Comparison of ENCODE assay signal across 8 mouse cellular contexts in the genomic region with DNA sequence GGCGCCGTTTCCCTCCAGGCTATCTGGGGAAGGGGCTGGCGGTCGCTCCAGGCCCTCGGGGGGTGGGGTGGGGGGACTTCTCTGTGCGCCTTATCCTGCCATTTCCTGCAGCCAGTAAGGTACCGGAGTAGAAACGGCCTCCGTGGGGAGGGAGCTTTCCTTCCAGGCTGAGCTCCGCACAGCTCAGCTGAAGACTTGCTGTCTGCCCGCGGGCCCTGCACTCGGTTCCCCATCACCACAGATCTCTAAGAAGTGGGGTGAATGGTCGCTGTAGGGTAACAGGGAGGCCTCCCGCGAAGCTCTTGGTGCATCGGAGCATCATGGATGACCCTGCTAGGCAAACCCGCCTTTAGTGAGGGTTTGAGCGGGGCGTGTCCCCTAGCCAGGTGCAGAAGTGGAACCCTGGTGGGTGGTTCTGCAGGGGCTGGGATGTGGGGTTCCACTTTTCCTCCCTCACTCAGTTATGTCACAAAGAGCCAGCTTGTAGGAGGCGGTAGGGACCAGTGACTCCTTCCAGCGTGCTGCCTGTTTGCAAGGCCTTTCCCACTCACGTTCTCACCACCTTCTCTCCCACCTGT. TPM values are rescaled to one million over a fixed set of nuclear protein-coding genes. Genes with fewer than 3 reads are reported as not detected.
A peak's percentile ranks its signal among the peaks of the same experiment; 100 is the strongest.
DNase-seq lines count a peak whose midpoint lies in the region; ATAC-seq lines count a peak whose summit lies in the region.

No protein-coding gene starts in this region.

- 9% methylated on average over 23 of the region's 23 CpGs for WGBS in embryonic facial prominence, embryonic 10.5 days
- 10% methylated on average over 23 of the region's 23 CpGs for WGBS in hindbrain, embryonic 14.5 days
- 11% methylated on average over 23 of the region's 23 CpGs for WGBS in midbrain, embryonic 16.5 days

- no peak for ATAC-seq in hindbrain, embryonic 14.5 days (ENCODE audit: low FRiP score)
- ATAC-seq in midbrain, embryonic 16.5 days = peak; percentile 27
- no peak for ATAC-seq in cerebellum, adult (ENCODE audit: insufficient number of reproducible peaks, low FRiP score, low TSS enrichment)

- peaks cover 68% of the 10 kb centered on the region for H3K4me1 ChIP-seq in embryonic facial prominence, embryonic 10.5 days
- peaks cover 20% of the 10 kb centered on the region; the same call in 1 of the 2 replicates for H3K4me1 ChIP-seq in hindbrain, embryonic 14.5 days (replicated peaks; ENCODE audit: control insufficient read depth, insufficient read depth, low read length)
- H3K4me1 ChIP-seq in midbrain, embryonic 16.5 days (ENCODE audit: control insufficient read depth, insufficient read depth, low read length) = peaks cover 36% of the 10 kb centered on the region

- H3K4me2 ChIP-seq in hindbrain, embryonic 14.5 days (replicated peaks) = peak overlapping the region; percentile 99
- H3K4me2 ChIP-seq in midbrain, embryonic 16.5 days (ENCODE audit: low read length) = peak overlapping the region; percentile 87

- no peaks in the 10 kb centered on the region for H3K9me3 ChIP-seq in embryonic facial prominence, embryonic 10.5 days
- no peaks in the 10 kb centered on the region for H3K9me3 ChIP-seq in hindbrain, embryonic 14.5 days (ENCODE audit: control insufficient read depth, low read length)
- no peaks in the 10 kb centered on the region for H3K9me3 ChIP-seq in midbrain, embryonic 16.5 days (replicated peaks; ENCODE audit: control insufficient read depth, low read length, poor library complexity, severe bottlenecking)

- intact Hi-C loops in left cerebral cortex, postnatal 25 days (cut with DNase I) = loop anchor here (1.0 kb wide), 1 partner anchor 77 kb away; no protein-coding TSS in a partner anchor
- intact Hi-C loops in left cerebral cortex, postnatal 14 days (cut with DNase I) = loop anchor here (5.0 kb wide), 1 partner anchor 74 kb away; no protein-coding TSS in a partner anchor

- peak overlapping the region; percentile 81 for H3K9ac ChIP-seq in hindbrain, embryonic 14.5 days
- peak overlapping the region; percentile 84 for H3K9ac ChIP-seq in midbrain, embryonic 16.5 days (ENCODE audit: low read depth, low read length)

- peaks cover 69% of the 10 kb centered on the region for H3K27me3 ChIP-seq in embryonic facial prominence, embryonic 10.5 days (replicated peaks; ENCODE audit: low read depth, poor library complexity, severe bottlenecking)
- H3K27me3 ChIP-seq in hindbrain, embryonic 14.5 days (ENCODE audit: control insufficient read depth, insufficient read depth, low read length) = peaks cover 11% of the 10 kb centered on the region
- no peaks in the 10 kb centered on the region for H3K27me3 ChIP-seq in midbrain, embryonic 16.5 days (ENCODE audit: control insufficient read depth, insufficient read depth, low read depth, low read length)

- peak; percentile 41 to 64 for DNase-seq in left cerebral cortex, postnatal 25 days (ENCODE audit: low spot score in 2 of 2)
- no peak for DNase-seq in left cerebral cortex, postnatal 14 days (ENCODE audit: low spot score in 2 of 2)
- no peak for DNase-seq in embryonic facial prominence, embryonic 10.5 days (ENCODE audit: low spot score)
- DNase-seq in hindbrain, embryonic 14.5 days (ENCODE audit: low spot score) = no peak
- no peak for DNase-seq in gastrocnemius, postnatal 25 days
- no peak for DNase-seq in cerebellum, postnatal 36 days

- peak overlapping the region; percentile 44; the same call in 1 of the 2 replicates for H3K27ac ChIP-seq in embryonic facial prominence, embryonic 10.5 days (replicated peaks)
- peak overlapping the region; percentile 64 for H3K27ac ChIP-seq in hindbrain, embryonic 14.5 days
- peak overlapping the region; percentile 84 for H3K27ac ChIP-seq in midbrain, embryonic 16.5 days (ENCODE audit: low read length)

- H3K36me3 ChIP-seq in embryonic facial prominence, embryonic 10.5 days (replicated peaks) = no peaks in the 10 kb centered on the region
- no peaks in the 10 kb centered on the region for H3K36me3 ChIP-seq in hindbrain, embryonic 14.5 days (replicated peaks; ENCODE audit: control insufficient read depth, insufficient read depth)
- H3K36me3 ChIP-seq in midbrain, embryonic 16.5 days (ENCODE audit: control insufficient read depth, insufficient read depth, low read length) = no peaks in the 10 kb centered on the region

- H3K4me3 ChIP-seq in embryonic facial prominence, embryonic 10.5 days = peak overlapping the region; percentile 70
- H3K4me3 ChIP-seq in hindbrain, embryonic 14.5 days (replicated peaks; ENCODE audit: low read length) = peak overlapping the region; percentile 68
- H3K4me3 ChIP-seq in midbrain, embryonic 16.5 days (ENCODE audit: low read depth, low read length) = peak overlapping the region; percentile 73

RNA-seq across cellular contexts. Expression of a gene that starts 3.3 kb away (rescaled TPM):
- 100 to 1,000 TPM; 119 to 132 TPM for total RNA-seq in left cerebral cortex, postnatal 25 days (2021)
- total RNA-seq in left cerebral cortex, postnatal 14 days (2021) = 10 to 100 TPM; 74.2 to 76.5 TPM
- 3.3 TPM in 2 replicates for polyA plus RNA-seq in embryonic facial prominence, embryonic 10.5 days (2016; fragmentation: Nextera tagmentation; extraction: Ambion mirVana)
- polyA plus RNA-seq in hindbrain, embryonic 14.5 days (2014; fragmentation: Nextera tagmentation; extraction: Ambion mirVana) = 20.0 and 20.8 TPM in 2 replicates
- 22.0 and 27.7 TPM in 2 replicates for polyA plus RNA-seq in midbrain, embryonic 16.5 days (2015; fragmentation: Nextera tagmentation; extraction: Ambion mirVana)
- total RNA-seq in gastrocnemius, postnatal 25 days (2021) = 1 to 10 TPM; 4.8 to 5.2 TPM

RNA-seq across cellular contexts. Expression of a gene that starts 43.8 kb away (rescaled TPM):
- 1 to 10 TPM; 7.3 to 9.6 TPM for total RNA-seq in left cerebral cortex, postnatal 25 days (2021)
- total RNA-seq in left cerebral cortex, postnatal 14 days (2021) = 10 to 100 TPM in 1 of 2 experiments, 1 to 10 TPM in 1; 9.1 to 10.1 TPM
- 14.4 and 16.7 TPM in 2 replicates for polyA plus RNA-seq in embryonic facial prominence, embryonic 10.5 days (2016; fragmentation: Nextera tagmentation; extraction: Ambion mirVana)
- 14.6 TPM in 2 replicates for polyA plus RNA-seq in hindbrain, embryonic 14.5 days (2014; fragmentation: Nextera tagmentation; extraction: Ambion mirVana)
- polyA plus RNA-seq in midbrain, embryonic 16.5 days (2015; fragmentation: Nextera tagmentation; extraction: Ambion mirVana) = 8.9 and 9.5 TPM in 2 replicates
- 1 to 10 TPM; 2.5 to 3.2 TPM for total RNA-seq in gastrocnemius, postnatal 25 days (2021)

RNA-seq across cellular contexts. Expression of a gene that starts 58.0 kb away (rescaled TPM):
- 100 to 1,000 TPM in 1 of 2 experiments, 10 to 100 TPM in 1; 81.8 to 112 TPM for total RNA-seq in left cerebral cortex, postnatal 25 days (2021)
- 10 to 100 TPM; 89.6 to 100.0 TPM for total RNA-seq in left cerebral cortex, postnatal 14 days (2021)
- 0.05 and 0.15 TPM in 2 replicates for polyA plus RNA-seq in embryonic facial prominence, embryonic 10.5 days (2016; fragmentation: Nextera tagmentation; extraction: Ambion mirVana)
- 8.7 and 11.5 TPM in 2 replicates for polyA plus RNA-seq in hindbrain, embryonic 14.5 days (2014; fragmentation: Nextera tagmentation; extraction: Ambion mirVana)
- polyA plus RNA-seq in midbrain, embryonic 16.5 days (2015; fragmentation: Nextera tagmentation; extraction: Ambion mirVana) = 8.2 and 8.6 TPM in 2 replicates
- total RNA-seq in gastrocnemius, postnatal 25 days (2021) = not detected

Comparison
In these comparisons a context has a peak if more than half of its experiments do, and no peak if none do; other contexts are left out.
1. DNase-seq: peak in left cerebral cortex, postnatal 25 days (2 of 2); none in left cerebral cortex, postnatal 14 days (0 of 2), embryonic facial prominence, embryonic 10.5 days (single experiment), hindbrain, embryonic 14.5 days (single experiment), gastrocnemius, postnatal 25 days (single experiment) and cerebellum, postnatal 36 days (0 of 2).
2. RNA of a gene that starts 3.3 kb away (total RNA-seq): 119 to 132 TPM in left cerebral cortex, postnatal 25 days and 74.2 to 76.5 TPM in left cerebral cortex, postnatal 14 days; 4.8 to 5.2 TPM in gastrocnemius, postnatal 25 days; every median in the first group is over 10 times any median in the second.
3. RNA of a gene that starts 58.0 kb away (total RNA-seq): 81.8 to 112 TPM in left cerebral cortex, postnatal 25 days and 89.6 to 100.0 TPM in left cerebral cortex, postnatal 14 days; not detected in gastrocnemius, postnatal 25 days; every median in the first group is over 10 times any median in the second.
4. Peak in every context shown above with its lines, with median percentiles within 50 percentile points of each other: H3K27ac ChIP-seq and H3K4me3 ChIP-seq.